10 mouse cellular contexts compared by ENCODE assay signal in the genomic region with DNA sequence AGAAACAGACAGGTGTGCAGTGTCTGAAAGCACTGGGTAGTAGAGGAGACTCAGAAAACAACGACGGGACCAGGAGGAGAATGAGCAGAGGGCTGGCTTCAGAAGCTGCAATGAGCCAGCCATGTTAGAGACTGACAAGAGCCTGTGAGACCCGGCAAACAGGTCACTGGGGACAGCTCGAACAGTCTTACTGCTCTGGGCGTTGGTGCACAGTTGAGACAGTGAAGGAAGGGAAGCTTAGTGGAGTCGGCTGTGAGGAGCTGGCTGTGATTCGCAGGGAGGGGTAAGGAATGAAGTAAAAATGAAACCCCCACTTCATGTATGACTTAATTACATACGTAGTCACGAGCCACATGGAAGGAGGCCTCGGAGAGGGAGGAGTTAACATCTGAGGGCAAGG. TPM values are rescaled to one million over a fixed set of nuclear protein-coding genes. Genes with fewer than 3 reads are reported as not detected.
DNase-seq lines count a peak whose midpoint lies in the region; ATAC-seq and TF ChIP-seq lines count a peak whose summit lies in the region.
"Had no signal": no experiment of that assay in that cellular context is flagged by ENCODE, and none has a peak within 500 bp of the region (broad histone marks: within the 10 kb centered on the region; RNA-seq: fewer than 3 reads in every experiment).

No protein-coding gene starts in this region.

- TF ChIP-seq CTCF in small intestine, adult 2 months (IDR thresholded peaks at IDR 0.05; ENCODE audit: extremely low read depth, insufficient read length, insufficient replicate concordance, low read depth, low read length) = no peak

- no peaks in the 10 kb centered on the region for H3K36me3 ChIP-seq in heart, embryonic 13.5 days
- H3K36me3 ChIP-seq in limb, embryonic 15.5 days = no peaks in the 10 kb centered on the region
- H3K36me3 ChIP-seq in small intestine, adult 2 months (ENCODE audit: control insufficient read depth, insufficient read depth, low read length) = no peaks in the 10 kb centered on the region

- no peak for TF ChIP-seq POLR2A in small intestine, adult 2 months (IDR thresholded peaks at IDR 0.05; ENCODE audit: low read depth, low read length)

- H3K4me3 ChIP-seq in heart, embryonic 13.5 days = peak overlapping the region; percentile 44
- 0 out of 2 replicates have a peak overlapping the region, but pooled peaks have one; percentile 1 for H3K4me3 ChIP-seq in limb, embryonic 15.5 days
- H3K4me3 ChIP-seq in small intestine, adult 2 months (ENCODE audit: low read depth, low read length) = no peak overlapping the region

- no peaks in the 10 kb centered on the region for H3K9me3 ChIP-seq in heart, embryonic 13.5 days
- no peaks in the 10 kb centered on the region for H3K9me3 ChIP-seq in limb, embryonic 15.5 days

- peak overlapping the region; percentile 78 for H3K4me2 ChIP-seq in heart, embryonic 13.5 days
- peak overlapping the region; percentile 32 for H3K4me2 ChIP-seq in limb, embryonic 15.5 days

- H3K27me3 ChIP-seq in heart, embryonic 13.5 days (replicated peaks) = no peaks in the 10 kb centered on the region
- H3K27me3 ChIP-seq in limb, embryonic 15.5 days = 0 out of 2 replicates have a peak, but pooled peaks cover 7% of the 10 kb centered on the region
- H3K27me3 ChIP-seq in small intestine, adult 2 months (ENCODE audit: control insufficient read depth, insufficient read depth, low read length) = no peaks in the 10 kb centered on the region

- H3K4me1 ChIP-seq in heart, embryonic 13.5 days = peaks cover 49% of the 10 kb centered on the region
- peaks cover 9% of the 10 kb centered on the region for H3K4me1 ChIP-seq in limb, embryonic 15.5 days
- no peaks in the 10 kb centered on the region for H3K4me1 ChIP-seq in small intestine, adult 2 months (ENCODE audit: control insufficient read depth, insufficient read depth, insufficient read length, low read length)

- H3K27ac ChIP-seq in heart, embryonic 13.5 days (replicated peaks) = peak overlapping the region; percentile 75
- no peak overlapping the region for H3K27ac ChIP-seq in limb, embryonic 15.5 days
- H3K27ac ChIP-seq in small intestine, adult 2 months (ENCODE audit: insufficient read depth, low read depth, low read length) = peak overlapping the region; percentile 33; the same call in 1 of the 2 replicates
- H3K27ac ChIP-seq: macrophage had no signal

- H3K9ac ChIP-seq in heart, embryonic 13.5 days = peak overlapping the region; percentile 64
- no peak overlapping the region for H3K9ac ChIP-seq in limb, embryonic 15.5 days

- 2% methylated on average over 10 of the region's 10 CpGs for WGBS in heart, embryonic 13.5 days
- WGBS in limb, embryonic 15.5 days = 5% methylated on average over 10 of the region's 10 CpGs
- 16% methylated on average over 10 of the region's 10 CpGs for WGBS in small intestine, adult 2 months

- no peak for ATAC-seq in heart, embryonic 13.5 days (ENCODE audit: extremely low read depth, insufficient number of reproducible peaks, low FRiP score, low TSS enrichment)
- no peak for ATAC-seq in limb, embryonic 15.5 days (ENCODE audit: insufficient number of reproducible peaks, low FRiP score, low TSS enrichment, low read depth)
- ATAC-seq in erythroblast, adult 5-6 weeks (replicated peaks; ENCODE audit: low FRiP score, poor library complexity, severe bottlenecking) = no peak

- DNase-seq in kidney, postnatal 10 days = peak; percentile 30
- DNase-seq in kidney, adult 11 months = no peak
- no peak for DNase-seq in thymus, adult 18-20 months
- DNase-seq in left cerebral cortex, postnatal 36 days (ENCODE audit: low spot score in 2 of 2) = no peak
- DNase-seq: cerebellum, adult 9-10 months had no signal

- intact Hi-C loops in left cerebral cortex, postnatal 36 days (cut with DNase I) = loop anchor here (5.0 kb wide), 1 partner anchor 152 kb away; no protein-coding TSS in a partner anchor

RNA-seq across cellular contexts. Expression of a gene that starts 8.8 kb away (rescaled TPM):
- 27.0 and 29.5 TPM in 2 replicates for polyA plus RNA-seq in heart, embryonic 13.5 days (2015; fragmentation: Nextera tagmentation; extraction: Ambion mirVana)
- 10.9 and 12.2 TPM in 2 replicates for polyA plus RNA-seq in limb, embryonic 15.5 days (2015; fragmentation: Nextera tagmentation; extraction: Ambion mirVana)
- 2.4 and 3.5 TPM in 2 replicates for polyA plus RNA-seq in small intestine, adult 2 months (2012; rRNA removed)
- 2.1 and 7.7 TPM in 2 replicates for total RNA-seq in erythroblast, adult 5-6 weeks (2015; ENCODE audit: low replicate concordance)
- 0.98 and 3.6 TPM in 2 replicates for total RNA-seq in erythroblast, adult 5-6 weeks (2017; ENCODE audit: low replicate concordance)
- total RNA-seq in left cerebral cortex, postnatal 36 days (2021) = 1 to 10 TPM; 4.8 TPM

RNA-seq across cellular contexts. Expression of a gene that starts 37.1 kb away (rescaled TPM):
- polyA plus RNA-seq in heart, embryonic 13.5 days (2015; fragmentation: Nextera tagmentation; extraction: Ambion mirVana) = 15.1 and 18.4 TPM in 2 replicates
- 12.4 and 12.8 TPM in 2 replicates for polyA plus RNA-seq in limb, embryonic 15.5 days (2015; fragmentation: Nextera tagmentation; extraction: Ambion mirVana)
- 1.0 and 1.4 TPM in 2 replicates for polyA plus RNA-seq in small intestine, adult 2 months (2012; rRNA removed)
- under 0.01 and 0.63 TPM in 2 replicates for total RNA-seq in erythroblast, adult 5-6 weeks (2015; ENCODE audit: low replicate concordance)
- 0.14 and 0.85 TPM in 2 replicates for total RNA-seq in erythroblast, adult 5-6 weeks (2017; ENCODE audit: low replicate concordance)
- 10 to 100 TPM; 80.9 to 99.1 TPM for total RNA-seq in left cerebral cortex, postnatal 36 days (2021)

RNA-seq across cellular contexts. Expression of a gene that starts 57.0 kb away (rescaled TPM):
- 0.93 and 1.2 TPM in 2 replicates for polyA plus RNA-seq in heart, embryonic 13.5 days (2015; fragmentation: Nextera tagmentation; extraction: Ambion mirVana)
- 6.3 and 6.6 TPM in 2 replicates for polyA plus RNA-seq in limb, embryonic 15.5 days (2015; fragmentation: Nextera tagmentation; extraction: Ambion mirVana)
- 18.1 and 33.0 TPM in 2 replicates for polyA plus RNA-seq in small intestine, adult 2 months (2012; rRNA removed)
- 0.21 TPM in 1 of 2 replicates, not detected in the other for total RNA-seq in erythroblast, adult 5-6 weeks (2015; ENCODE audit: low replicate concordance)
- total RNA-seq in erythroblast, adult 5-6 weeks (2017; ENCODE audit: low replicate concordance) = 0.77 TPM in 1 of 2 replicates, not detected in the other
- 1 to 10 TPM; 1.1 to 1.3 TPM for total RNA-seq in left cerebral cortex, postnatal 36 days (2021)
- polyA plus RNA-seq: macrophage had no signal
